Mouse (Mus musculus) c-Kit-negative CD71-positive TER-119-positive erythroid progenitor cells, embryonic 14.5 days (primary cell): Measurements from ENCODE around the gene Olfr888.

Experiments
- DNase-seq: peaks from one replicate; pipeline ENCODE4 v3.0.0-alpha.2; 2013; ENCODE audit warnings: low read depth, low spot score

Olfr888 gene

DNA sequence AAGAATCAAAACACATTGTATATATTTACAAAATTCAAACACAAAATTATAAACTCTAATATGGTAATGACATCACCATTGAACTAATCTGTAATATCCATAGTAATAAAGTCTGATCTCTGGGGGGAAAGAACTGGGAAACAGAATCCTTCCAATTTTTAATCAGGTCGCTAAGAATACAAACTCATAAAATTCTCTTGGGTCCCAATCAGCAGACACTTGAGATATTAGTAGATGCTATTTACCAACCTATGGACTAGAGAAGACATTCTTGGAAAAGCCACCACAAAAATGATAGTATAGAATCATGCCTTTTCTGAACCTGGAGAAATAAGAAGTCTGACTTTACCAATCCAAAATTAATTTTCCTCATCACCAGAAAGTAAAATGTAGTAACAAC, at the start of gene Olfr888:
Gene Olfr888, plus strand, starts transcription at position 301 of the 400 bp plus-strand sequence.
- DNase-seq: no peak

DNA sequence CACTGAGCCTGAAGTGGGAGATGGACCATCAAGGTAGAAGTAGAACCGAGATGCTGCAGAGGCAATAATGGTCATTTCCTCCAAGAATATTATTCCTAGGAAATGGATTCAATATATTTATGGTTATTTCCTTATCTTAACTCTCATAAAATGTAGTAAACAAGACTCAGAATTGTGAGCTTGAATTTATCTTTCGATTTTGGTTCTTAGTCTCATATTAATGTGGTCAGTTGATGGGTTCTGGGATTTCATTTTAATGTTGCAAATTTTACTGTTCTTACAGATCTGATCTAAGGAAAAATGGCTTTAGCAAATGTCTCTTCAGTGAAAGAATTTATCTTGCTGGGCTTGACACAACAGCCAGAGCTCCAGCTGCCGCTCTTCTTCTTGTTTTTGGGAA, 46.9 kb upstream of the Olfr888 start, which contains the start of gene Olfr885:
Gene Olfr885, plus strand, starts transcription at position 301 of the 400 bp plus-strand sequence.
- DNase-seq: no peak

DNA sequence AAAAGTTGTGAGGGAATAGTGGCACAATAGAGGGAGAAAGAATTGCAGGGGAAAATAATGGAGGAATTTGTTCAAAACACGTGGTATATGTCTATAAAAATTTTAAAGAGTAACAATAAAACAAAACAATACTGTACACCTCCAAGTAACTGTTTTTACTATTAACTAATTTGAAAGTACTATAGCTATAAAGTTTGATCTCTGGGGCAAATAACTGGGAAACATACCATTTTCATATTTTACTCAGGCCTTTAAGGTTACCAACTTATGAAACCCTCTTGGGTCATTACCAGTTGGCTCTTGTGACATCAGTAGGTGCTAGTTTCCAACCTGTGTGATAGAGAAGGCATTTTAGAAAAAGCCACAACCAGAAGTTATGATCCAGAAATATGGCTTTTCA, 24.2 kb upstream of the Olfr888 start, which contains the start of gene Olfr887:
Gene Olfr887, plus strand, starts transcription at position 301 of the 400 bp plus-strand sequence.
- DNase-seq: no peak

DNA sequence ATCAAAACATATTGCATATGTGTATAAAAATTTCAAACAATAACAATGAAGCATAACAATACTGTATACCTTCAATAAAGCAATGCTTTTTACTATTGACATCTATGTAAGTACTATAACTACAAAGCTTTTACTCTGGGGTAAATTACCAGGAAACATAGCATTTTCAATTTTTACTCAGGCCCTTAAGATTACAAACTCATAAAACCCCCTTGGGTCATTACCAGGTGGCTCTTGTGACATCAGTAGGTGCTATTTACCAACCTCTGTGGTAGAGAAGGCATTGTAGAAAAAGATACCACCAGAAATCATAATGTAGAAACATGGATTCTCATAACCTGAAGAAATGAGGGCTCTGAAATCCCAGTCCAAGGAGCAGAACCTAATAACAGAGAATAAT, 7.0 kb downstream of the Olfr888 start, which contains the start of gene Olfr889:
Gene Olfr889, plus strand, starts transcription at position 301 of the 400 bp plus-strand sequence.
- no peak for DNase-seq

DNA sequence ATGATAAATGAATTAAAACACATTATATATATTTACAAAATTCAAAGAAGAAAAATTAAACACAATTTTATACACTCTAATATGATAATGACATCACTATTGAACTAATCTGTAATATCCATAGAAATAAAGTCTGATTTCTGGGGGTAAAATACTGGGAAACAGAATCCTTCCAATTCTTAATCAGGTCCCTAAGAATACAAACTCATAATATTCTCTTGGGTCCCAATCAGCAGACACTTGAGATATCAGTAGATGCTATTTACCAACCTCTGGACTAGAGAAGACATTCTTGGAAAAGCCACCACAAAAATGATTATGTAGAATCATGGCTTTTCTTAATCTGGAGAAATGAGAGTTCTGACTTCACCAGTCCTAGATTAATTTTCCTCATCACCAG, 34.3 kb downstream of the Olfr888 start, which contains the start of gene Olfr890:
Gene Olfr890, plus strand, starts transcription at position 301 of the 400 bp plus-strand sequence.
- DNase-seq: no peak
